Mouse (Mus musculus) ZHBTc4 (cell line): Measurements from ENCODE around the gene Fggy.

ENCODE experiments used
- DNase-seq: peaks from one replicate; pipeline ENCODE4 v3.0.0-alpha.2; 2011; ENCODE audit warnings: low read depth, low spot score

Gene Fggy

DNA sequence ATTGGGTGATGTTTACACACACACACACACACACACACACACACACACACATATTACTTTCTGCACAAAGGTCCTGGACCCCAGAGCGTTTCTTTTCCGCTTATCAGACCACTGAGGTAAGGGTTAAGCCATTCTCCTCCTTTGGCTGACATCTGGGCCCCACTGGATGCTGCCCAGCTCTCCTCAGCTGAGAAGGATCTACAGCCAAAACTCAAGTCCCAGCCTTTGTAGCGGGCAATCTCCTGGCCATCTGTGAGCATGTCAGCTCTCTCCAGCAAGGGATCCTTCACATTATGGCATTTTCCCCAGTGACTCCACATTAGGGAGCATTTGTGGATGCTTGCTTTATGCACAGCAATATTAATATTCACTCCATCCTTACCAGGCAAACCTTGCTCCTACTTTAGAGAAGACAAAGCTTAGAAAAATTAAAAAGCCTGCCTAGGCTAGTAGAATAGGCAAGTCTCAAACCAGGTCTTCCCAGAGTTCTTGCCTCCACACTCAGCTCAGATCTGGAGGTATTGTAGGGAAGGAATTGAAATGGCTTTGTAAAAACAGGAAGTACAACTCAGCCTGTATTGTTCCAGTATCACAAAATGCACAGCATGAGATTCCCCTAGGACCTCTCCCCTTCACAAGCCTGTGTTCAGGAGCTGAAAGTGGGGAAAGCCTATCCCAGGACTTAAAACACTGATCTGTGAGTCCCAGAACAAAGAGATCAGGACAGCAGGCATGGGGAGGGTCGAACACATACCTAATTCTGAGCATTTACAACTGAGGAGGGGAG lies 342.8 kb downstream of the Fggy start:
- DNase-seq: peak; percentile 42

GRCm38 (mm10) chr4:95900815-95901214 lies 343.5 kb downstream of the Fggy start:
- DNase-seq: no peak

DNA sequence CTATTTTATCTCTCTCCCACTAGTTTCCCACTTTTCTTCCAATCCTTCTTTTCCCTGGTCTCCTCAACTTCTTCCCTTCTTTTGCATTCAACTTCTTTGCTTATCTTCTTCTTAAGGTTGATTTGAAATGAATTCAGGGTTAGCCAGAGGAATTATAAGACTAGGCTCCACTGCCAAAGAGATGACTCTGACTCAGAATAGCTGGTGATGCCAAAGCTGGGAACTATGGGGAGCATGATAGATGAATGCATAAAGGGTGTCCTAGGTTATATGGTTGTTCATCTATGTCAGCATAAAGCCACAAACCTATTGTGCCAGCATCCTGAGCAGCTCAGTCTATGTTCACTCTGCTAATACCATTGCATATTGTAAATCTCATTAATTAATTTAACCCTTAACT lies 348.8 kb downstream of the Fggy start:
- DNase-seq: no peak

DNA sequence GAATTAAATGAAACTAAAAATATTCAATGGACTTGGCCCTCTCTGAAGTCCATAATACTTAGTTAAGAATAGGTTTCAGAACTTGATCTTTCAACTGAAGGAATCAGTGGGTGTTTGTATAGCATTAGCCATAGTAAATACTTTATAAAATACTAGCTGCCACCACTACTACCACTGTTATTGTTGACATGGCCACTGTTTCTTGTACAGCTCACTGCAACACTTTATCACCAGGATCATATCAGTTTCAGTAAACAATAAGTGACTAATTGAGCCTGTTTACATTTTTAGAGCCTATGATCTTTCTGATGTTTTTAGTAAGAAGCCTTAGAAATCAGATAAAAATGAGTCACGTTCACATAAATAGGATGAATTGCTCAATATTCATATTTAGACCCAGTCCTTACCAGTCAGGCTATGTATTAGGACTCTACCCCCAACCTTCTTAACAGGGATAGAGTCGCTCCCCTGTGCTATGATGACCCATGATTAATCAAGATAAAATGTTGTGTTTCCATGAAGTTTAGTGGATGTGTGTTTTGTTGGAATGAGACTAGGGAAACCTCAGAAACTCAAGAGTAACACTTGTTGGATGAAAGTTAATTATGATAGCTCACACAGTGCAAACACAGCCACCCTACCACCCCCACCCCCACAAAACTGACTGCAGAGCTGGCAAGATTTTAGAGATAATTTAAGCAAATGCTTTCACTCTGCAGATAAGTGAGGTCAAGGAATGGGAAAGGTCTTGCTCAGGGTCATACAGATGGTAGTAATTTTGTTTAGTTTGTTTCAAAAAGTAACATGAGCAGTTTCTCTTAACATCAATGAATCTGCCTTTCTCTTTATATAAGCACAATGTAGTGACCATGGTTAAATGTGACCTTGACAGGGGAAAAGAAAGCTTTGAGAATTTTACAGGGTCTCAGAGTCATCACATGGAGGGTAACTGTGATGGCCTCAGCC lies 352.7 kb downstream of the Fggy start:
- DNase-seq: no peak

GRCm38 (mm10) chr4:95913026-95913425 lies 355.7 kb downstream of the Fggy start:
- DNase-seq: no peak

DNA sequence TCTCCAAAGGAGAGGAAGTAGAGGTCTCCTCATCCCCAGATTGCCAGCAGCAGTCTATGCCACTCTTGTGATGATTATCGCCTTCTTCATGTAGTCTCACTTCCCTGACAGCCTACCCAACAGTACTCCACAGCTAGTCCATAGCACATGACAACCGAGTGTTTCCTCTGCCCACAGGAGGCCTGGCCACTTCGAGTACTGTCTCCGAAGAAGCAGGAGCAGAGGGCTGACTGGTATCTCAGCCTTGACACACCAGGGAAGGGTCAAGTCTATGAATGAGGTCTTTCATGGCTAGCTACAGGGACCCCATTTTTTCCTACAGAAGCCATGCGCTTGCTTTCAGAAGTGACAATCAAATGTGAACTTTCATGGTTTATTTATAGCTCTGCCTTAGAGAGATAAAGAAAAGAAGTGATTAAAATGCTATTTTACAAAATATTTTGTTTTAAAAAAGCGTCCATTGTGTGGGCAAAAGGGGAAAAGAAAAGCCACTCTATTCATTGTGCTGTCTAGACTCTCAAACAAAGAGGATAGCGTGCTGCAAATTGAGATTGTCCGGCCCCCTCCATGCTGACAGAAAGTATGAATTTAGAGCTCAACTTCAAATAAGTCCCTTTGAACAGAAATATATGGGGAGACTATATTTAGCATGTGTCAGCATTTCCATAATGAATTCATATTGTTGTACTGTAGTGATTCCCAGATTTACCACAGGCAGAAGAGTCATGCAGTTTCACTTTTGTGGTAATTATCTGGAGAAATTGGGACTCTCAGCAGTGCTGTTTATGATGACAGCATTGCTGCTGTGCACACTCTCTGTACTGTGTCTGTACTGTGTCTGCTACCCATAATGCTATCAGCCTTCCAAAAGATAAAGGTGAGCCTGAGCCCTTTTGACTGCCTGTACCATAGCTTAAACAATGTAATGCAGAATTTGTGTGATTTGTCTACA lies 358.6 kb downstream of the Fggy start:
- no peak for DNase-seq

DNA sequence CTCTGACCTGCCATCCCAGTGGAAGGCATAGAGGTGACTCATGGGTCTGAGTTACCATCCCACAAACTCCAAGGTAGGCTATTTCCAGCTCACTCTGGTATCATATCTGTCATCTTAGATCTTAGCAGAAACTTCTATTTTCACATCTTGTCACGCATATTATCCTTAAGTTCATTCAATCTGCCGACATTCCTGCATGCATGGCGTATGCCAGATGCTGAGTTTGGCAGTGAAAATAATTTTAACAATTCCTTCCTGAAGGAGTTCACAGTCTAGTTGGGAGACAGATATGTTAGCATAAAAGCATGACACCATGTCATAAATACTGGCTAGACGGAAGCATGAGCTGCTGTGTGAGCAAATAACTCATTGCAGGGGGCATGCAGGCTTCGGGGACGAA lies 360.4 kb downstream of the Fggy start:
- no peak for DNase-seq

DNA sequence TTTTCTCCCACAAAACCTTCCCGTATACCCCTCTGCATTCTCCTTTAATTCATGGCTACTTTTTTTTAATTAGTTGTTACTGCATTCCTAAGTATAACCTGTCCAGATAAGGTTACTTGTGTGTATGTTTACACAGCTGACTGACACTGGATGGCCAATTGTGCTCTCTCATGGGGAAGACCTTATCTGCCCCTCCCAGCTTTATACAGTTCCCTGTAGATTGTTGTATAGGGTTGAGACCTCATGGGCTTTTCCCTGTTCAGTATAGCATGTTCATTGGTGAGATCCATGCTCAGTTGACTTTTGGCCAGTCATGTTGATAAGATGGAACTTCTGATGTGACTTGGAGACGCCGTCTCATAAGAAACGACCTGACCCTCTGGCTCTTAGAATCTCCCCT lies 363.1 kb downstream of the Fggy start:
- DNase-seq: no peak

DNA sequence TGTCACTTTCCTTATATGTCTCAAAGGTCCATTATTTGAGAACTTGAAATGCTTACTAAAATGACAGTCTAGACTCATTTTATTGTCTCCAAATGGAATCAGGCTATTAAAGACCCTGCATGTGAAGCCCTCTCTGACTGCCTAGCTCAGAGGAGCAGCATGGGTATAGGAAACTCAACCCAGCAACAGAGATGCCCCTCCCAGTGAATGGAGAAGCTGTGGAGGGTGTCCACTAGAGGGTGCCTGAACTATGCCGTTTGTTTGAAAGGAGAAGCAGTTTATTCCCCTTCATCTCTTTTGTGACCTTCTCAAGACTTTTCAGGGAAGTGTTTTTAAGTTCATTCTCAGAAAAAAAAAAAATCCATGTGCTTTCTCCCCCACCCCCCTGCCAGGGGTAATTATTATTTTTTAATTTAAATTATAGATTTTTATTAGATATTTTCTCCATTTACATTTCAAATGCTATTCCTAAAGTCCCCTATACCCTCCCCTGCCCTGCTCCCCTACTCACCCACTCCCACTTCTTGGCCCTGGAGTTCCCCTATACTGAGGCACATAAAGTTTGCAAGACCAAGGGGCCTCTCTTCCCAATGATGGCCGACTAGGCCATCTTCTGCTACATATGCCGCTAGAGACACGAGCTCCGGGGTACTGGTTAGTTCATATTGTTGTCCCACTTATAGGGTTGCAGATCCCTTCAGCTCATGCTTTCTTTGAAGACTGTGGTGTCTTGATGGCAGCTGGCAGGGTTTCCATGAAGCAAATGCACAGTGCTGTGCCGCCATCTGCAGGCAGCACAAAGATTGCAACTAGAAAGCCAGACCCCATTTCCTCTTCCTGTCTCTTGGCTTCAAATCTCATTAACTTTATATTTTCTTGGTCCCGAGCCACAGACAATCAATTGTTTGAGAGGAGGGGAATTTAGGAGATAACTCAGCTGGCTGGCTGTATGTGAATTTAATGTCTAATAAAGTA lies 367.2 kb downstream of the Fggy start:
- peak; percentile 72 for DNase-seq

DNA sequence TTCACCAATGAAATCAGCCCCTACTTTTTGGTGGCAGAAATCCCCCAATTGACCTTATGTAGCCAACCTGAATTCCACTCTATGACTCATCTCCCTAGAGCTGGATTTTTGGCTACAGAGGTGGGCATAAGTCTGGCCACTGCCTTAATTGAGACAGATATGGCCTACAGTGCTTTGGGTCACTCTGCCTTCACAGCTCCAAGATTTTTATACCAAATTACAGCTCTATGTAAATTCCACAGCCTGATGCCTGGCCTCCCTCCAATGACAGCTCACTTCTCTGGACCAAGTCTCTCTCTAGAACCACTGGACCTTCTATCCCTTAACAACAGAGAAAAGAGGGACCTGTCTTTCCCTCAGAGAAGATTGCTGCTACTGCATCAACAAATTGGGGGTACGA lies 371.5 kb downstream of the Fggy start:
- DNase-seq: no peak

- no peak for DNase-seq
These were observed 372.6 kb downstream of the Fggy start for GRCm38 (mm10) chr4:95929936-95930335.

GRCm38 (mm10) chr4:95931331-95931730 lies 374.0 kb downstream of the Fggy start:
- no peak for DNase-seq

DNA sequence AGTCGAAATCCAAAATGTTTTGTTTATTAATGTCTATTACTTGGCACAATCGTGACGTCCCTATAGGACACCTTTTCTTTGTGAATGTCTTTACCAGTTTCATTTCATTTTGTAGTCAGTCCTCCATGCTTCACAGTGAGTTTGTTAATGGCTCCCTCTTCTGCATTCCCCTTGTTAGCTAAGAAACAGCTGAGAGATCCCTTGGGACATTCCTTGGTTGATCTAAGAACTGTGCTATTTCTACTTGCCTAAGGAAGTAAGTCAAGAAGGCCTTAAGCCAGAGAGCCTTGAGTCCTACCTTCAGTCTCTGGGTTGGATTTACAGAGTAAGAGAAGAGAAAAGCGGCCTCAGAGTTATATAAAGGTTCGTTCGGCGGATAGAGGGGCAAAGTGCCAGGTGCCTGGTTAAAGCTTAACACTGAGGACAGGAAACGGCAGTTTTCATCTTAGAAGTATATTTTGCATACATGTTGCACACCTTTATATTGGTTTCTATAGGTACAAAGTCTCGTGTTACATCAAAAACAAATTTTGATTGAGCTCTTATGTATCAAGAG lies 376.6 kb downstream of the Fggy start:
- no peak for DNase-seq

GRCm38 (mm10) chr4:95934384-95935035 lies 377.2 kb downstream of the Fggy start:
- DNase-seq: no peak

DNA sequence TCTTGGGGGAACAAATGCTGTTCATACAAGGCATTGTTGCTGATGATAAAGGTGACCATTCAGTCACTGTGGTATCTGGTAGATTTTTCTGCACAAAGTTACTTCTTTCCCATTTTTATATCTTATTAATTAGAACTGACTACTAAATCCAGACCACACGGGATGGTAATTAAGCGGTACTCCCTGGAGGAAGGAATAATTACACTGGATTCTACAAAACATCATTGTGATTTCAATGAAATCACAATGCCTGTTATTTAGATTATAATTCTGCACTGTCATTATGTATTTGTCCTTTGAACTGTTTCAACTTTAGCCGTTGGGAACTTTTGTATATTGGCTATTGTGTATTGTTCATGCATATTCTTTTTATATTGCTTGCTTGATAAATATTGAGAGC lies 381.4 kb downstream of the Fggy start:
- no peak for DNase-seq

DNA sequence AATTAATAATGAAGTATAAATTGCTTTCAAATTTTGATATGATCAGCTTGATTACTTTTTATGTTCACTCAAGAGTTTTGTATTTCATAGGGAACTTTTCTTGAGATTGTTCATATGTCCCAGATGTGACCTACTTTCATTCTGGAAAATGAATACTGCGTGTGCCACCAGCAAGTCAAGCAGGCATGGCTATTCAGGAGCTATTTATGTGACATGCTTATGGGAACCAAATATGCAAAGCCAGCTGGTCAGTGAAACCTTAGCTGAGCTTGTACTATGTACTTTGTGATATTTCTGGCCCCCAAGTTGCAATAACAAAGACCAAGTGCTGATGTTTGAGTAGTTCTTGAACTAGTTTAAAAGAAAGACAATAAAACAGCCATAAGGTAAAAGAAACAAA lies 390.6 kb downstream of the Fggy start:
- no peak for DNase-seq

DNA sequence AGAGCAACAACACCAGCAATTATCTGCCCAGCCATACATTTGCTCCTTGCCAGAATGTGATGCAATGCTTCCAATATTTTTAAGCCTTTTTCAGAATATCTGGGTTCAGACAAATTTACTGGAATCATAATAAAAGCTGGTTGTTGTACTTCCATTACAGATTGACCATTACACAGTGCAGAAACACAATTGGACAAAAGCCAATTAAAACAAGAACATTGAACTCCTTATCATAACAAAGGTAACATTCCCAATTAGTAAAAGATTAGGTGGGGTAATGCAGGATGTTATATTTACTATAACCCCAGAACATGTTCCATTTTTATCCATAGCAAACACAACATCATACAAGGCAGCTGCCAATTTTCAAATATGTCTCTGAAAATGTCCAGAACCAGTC lies 396.0 kb downstream of the Fggy start:
- no peak for DNase-seq

DNA sequence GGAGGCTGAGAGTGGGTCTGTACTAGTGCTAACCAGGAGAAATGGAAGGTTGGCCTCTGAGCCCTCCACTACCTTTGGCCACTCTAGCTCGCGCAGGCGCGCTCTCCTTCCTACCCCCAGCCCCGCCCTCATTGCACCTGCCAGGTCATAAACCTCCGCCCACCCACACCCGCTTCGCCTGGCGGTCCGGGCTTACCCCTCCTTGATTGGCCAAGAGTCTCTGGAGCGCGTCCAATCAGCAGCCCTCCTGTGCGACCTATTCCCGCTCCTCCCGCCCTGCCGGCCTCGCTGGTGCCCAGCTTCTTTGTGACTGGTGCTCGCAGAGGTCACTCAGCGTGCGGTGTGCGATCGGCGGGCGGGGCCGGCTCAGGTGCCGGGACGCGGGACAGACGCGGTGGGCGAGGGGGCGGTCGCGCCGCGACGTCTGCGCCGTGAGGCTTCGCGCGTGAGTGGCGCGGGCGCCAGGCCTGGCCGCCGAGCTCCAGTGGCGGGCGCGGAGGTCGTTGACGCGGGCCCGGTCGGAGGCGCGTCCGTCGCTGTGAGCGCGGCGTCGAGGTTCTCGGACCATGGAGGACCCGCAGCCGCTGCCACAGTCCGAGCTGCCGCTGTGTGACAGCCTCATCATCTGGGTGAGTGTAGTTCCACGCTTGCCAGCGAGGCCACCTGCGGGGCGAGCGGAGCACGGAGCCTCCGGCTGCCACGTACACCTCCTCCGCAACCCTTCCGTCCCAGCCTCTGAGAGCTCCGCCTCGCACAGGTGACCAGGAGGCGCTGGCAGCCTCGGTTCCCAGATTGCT lies 409.8 kb downstream of the Fggy start, which contains the start of gene Hook1:
TSS of gene Hook1 (plus strand) at position 313 of the 797 bp plus-strand sequence.
- peak; percentile 97 for DNase-seq
